Mouse (Mus musculus): ENCODE results near the gene Fip1l1.

DNA sequence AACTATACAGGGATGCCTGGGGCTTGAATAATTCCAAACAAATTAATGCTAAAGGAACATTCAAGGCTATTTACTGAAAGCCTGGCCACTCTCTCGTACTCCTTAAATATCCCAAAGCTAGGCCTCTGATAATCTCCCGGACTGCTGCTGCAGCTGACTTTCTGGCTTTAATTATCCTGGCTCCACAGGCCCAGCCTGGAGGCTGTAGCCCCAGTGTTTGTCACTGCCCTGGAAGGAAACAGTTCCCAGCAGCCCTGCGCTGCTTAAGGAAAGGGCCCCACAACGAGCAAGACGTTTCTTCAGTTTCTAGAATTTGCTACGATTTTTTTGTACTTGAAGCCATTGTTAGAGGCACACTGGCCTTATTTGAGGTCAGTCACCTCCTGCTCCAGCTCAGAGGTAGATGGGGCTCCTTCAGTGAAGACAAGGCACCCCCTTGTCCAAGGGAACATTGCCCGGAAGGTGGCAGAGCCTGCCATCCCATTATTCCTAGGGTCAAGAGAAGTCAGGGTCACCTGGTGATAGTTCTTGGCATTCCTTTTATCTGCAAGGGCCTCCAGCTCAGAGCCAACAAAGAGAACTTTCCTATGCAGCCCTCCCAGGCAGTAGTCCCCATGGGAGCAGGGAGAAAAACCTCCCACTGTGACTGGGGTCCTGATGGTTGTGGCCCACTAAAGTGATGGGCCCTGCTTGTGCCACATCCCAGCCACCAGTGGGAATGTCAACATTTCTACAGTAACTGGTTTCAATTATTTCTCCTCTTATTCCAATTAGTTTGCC, 86.6 kb downstream of the Fip1l1 start:
- TF ChIP-seq CTCF (IDR thresholded peaks at IDR 0.05; ENCODE audit: control insufficient read depth, insufficient read depth, insufficient replicate concordance, low read depth, low read length) (no peak), POLR2A (IDR thresholded peaks at IDR 0.05; ENCODE audit: control insufficient read depth, low read depth, low read length) (no peak)
